Mouse (Mus musculus) urinary bladder, postnatal 10 days (tissue): Measurements from ENCODE around the gene Prf1.

Experiments
- DNase-seq: peaks from one replicate; pipeline ENCODE4 v3.0.0; 2022; ENCODE audit warnings: low spot score

Prf1 gene

GRCm38 (mm10) chr10:61340247-61340646 lies 42.6 kb downstream of the Prf1 start:
- no peak for DNase-seq

GRCm38 (mm10) chr10:61341045-61341444 lies 43.4 kb downstream of the Prf1 start:
- no peak for DNase-seq

GRCm38 (mm10) chr10:61341557-61341956 lies 43.9 kb downstream of the Prf1 start:
- peak; percentile 41 for DNase-seq

DNA sequence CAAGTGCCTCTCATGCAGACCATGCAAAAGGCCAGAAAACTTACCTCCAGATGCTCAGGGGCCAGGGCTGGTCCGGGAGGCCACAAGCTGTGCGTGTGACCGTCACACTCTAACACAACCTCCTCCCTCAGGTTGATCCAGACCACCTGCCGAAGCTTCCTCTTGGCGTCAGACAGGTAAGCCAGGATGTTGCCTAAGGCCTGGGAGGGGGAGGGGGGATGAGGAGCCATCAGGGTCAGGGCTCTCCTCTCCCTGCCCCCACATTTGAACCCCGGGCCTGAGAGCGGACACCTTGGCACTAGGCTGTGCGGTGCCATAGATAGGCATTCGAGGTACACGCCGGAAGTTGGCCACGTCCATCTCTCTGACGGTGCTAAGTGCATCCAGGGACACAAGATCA lies 45.1 kb downstream of the Prf1 start:
- no peak for DNase-seq

GRCm38 (mm10) chr10:61343950-61344349 lies 46.3 kb downstream of the Prf1 start:
- no peak for DNase-seq

DNA sequence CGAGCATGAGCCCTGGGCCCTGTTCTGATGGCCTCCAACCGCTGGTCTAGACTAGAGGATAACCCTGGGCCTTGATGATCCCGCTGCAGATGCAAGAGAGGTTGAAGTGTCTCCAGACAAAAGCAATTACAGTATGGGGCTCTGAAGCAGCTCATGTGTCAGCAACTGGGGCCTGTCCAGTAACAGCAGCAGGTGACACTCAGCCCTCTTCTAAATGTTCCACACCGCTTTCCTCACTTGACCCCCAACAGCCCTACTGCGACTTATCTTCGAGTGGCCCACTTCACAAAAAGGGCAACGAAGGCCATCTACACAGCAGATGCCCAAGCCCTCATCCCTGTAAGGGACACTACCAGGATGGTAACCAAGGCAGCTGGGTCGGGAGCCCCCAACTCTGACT lies 47.5 kb downstream of the Prf1 start:
- no peak for DNase-seq

GRCm38 (mm10) chr10:61346374-61346773 lies 48.7 kb downstream of the Prf1 start:
- DNase-seq = no peak

GRCm38 (mm10) chr10:61351216-61351615 lies 53.6 kb downstream of the Prf1 start:
- DNase-seq = no peak
